Mouse (Mus musculus) CD4-positive naive resting alpha-beta T cell, adult 76 days (primary cell): ENCODE measurements around the gene 4930519G04Rik. TPM values are rescaled to one million over a fixed set of nuclear protein-coding genes. Genes with fewer than 3 reads are reported as not detected.

Experiments used
- total RNA-seq: library from RNA; stranded (reverse); gene quantifications from one replicate; pipeline ENCODE4 v1.2.4, GENCODE M21; 2023

4930519G04Rik gene
- not detected for total RNA-seq

DNA sequence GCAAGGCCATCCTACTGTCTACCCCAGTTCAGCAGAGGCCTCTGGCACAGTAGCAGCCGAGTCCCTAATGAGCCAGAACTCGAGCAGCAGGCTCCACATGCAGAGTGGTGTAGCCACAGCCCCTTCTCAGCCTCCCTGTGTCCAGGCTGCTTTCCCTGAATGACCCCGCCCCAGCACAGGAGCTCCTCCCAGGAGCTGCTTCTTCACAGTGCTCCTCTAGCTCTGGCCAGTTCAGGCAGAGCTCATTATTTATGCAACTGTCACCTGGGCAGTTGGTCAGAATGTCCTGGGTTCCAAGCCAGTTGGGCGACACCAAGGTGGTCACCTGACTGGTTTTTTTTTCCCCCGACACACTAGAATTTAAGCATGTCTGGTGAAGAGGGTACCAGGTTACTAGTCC, at the start of gene 4930519G04Rik:
Gene 4930519G04Rik (plus strand): TSS at position 301 of the 400 bp plus-strand sequence.

GRCm38 (mm10) chr5:114822796-114823688, 30.4 kb upstream of the 4930519G04Rik start, which contains the start of gene 1500011B03Rik:
Gene 1500011B03Rik (minus strand): TSS chr5:114823468.

GRCm38 (mm10) chr5:114858582-114858981, 5.1 kb downstream of the 4930519G04Rik start, which contains the start of gene Gm9936:
Gene Gm9936 (minus strand): TSS chr5:114858682.

GRCm38 (mm10) chr5:114896688-114897373, 43.4 kb downstream of the 4930519G04Rik start, which contains the start of gene Oasl2:
Gene Oasl2 (plus strand): TSS chr5:114896936.

DNA sequence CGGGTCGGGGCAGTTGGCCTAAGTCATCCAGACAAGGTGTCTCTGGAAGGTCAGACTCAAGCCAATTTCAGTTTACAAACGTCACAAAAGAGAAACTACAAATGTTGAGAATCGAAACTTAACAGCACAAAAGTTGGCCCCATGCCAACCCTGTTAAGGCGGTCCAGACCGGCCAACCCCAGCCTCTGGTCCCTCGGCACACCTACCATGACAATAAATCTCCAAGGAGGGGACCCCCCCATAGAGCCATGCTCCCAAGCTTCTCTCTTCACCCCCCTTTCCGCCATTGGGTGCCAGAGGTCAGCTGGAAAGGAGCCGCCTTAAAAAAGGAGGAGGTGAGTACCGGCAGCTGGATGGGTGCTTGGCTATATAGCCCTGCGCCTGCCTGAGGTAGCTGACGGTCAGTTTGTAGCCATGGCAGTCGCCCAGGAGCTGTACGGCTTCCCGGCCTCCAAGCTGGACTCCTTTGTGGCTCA, 69.6 kb downstream of the 4930519G04Rik start, which contains the start of gene Oasl1:
Gene Oasl1 (plus strand): TSS at position 243 of the 476 bp plus-strand sequence.

Other genes starting within 250 kb of the 4930519G04Rik start
- 0.23 TPM for gene Trpv4, start 195.2 kb upstream of the 4930519G04Rik start, total RNA-seq
- 106 TPM for gene Gltp, start 162.7 kb upstream of the 4930519G04Rik start, total RNA-seq
- gene Tchp, start 145.9 kb upstream of the 4930519G04Rik start, total RNA-seq: 21.5 TPM
- 139 TPM for gene Ankrd13a, start 79.0 kb upstream of the 4930519G04Rik start, total RNA-seq
- gene Git2, start 78.1 kb upstream of the 4930519G04Rik start, total RNA-seq: 185 TPM
- gene 1500011B03Rik, start 30.2 kb upstream of the 4930519G04Rik start, total RNA-seq: 48.3 TPM
- gene Gm9936, start 5.0 kb downstream of the 4930519G04Rik start, total RNA-seq: not detected
- gene Oasl2, start 43.3 kb downstream of the 4930519G04Rik start, total RNA-seq: 31.4 TPM
- gene Oasl1, start 69.6 kb downstream of the 4930519G04Rik start, total RNA-seq: 5.4 TPM
- gene 2210016L21Rik, start 88.5 kb downstream of the 4930519G04Rik start, total RNA-seq: 34.2 TPM
- gene Hnf1a, start 117.4 kb downstream of the 4930519G04Rik start, total RNA-seq: not detected
- gene Sppl3, start 157.5 kb downstream of the 4930519G04Rik start, total RNA-seq: 64.9 TPM
- not detected for gene Gm10401, start 244.6 kb downstream of the 4930519G04Rik start, total RNA-seq